Mouse (Mus musculus) liver, embryonic 13.5 days (tissue): ENCODE results near the gene Gm4788. TPM values are rescaled to one million over a fixed set of nuclear protein-coding genes. Genes with fewer than 3 reads are reported as not detected.
"Not testable (repeated sequence)": the region's sequence is repeated elsewhere in the genome, so short reads cannot be mapped to it uniquely, and the experiment has no call there.

Source experiments
- ATAC-seq: fragments of 200-750 bp; cut with Nextera tagmentation; 2 replicates; pipeline ENCODE4 v1.8.0; 2017; ENCODE audit warnings: low read depth, mild to moderate bottlenecking, moderate number of reproducible peaks, moderate library complexity
- DNase-seq: peaks from one replicate; pipeline ENCODE4 v3.0.0; 2022
- H3K27ac ChIP-seq: fragments of 300-500 bp; sonication (generic); 2 replicates; pipeline ENCODE4 v1.5.1; 2015; ENCODE audit warnings: moderate library complexity, mild to moderate bottlenecking, inconsistent platforms
- H3K27me3 ChIP-seq: fragments of 300-500 bp; sonication (generic); 2 replicates; pipeline ENCODE4 v1.6.1; 2015; ENCODE audit warnings: mild to moderate bottlenecking, inconsistent platforms
- H3K36me3 ChIP-seq: fragments of 300-500 bp; sonication (generic); 2 replicates; pipeline ENCODE4 v1.6.1; 2015; ENCODE audit warnings: mild to moderate bottlenecking, inconsistent platforms
- H3K4me1 ChIP-seq: fragments of 300-500 bp; sonication (generic); replicated peaks from 2 replicates; pipeline ENCODE4 v1.6.1; 2015; ENCODE audit warnings: inconsistent platforms
- H3K4me2 ChIP-seq: fragments of 300-500 bp; sonication (generic); 2 replicates; pipeline ENCODE4 v1.6.1; 2015; ENCODE audit warnings: inconsistent platforms, mild to moderate bottlenecking, moderate library complexity
- H3K4me3 ChIP-seq: fragments of 300-500 bp; sonication (generic); replicated peaks from 2 replicates; pipeline ENCODE4 v1.5.1; 2015; ENCODE audit warnings: mild to moderate bottlenecking, inconsistent platforms
- H3K9ac ChIP-seq: fragments of 300-500 bp; sonication (generic); 2 replicates; pipeline ENCODE4 v1.6.1; 2015; ENCODE audit warnings: mild to moderate bottlenecking, inconsistent platforms
- H3K9me3 ChIP-seq: fragments of 300-500 bp; sonication (generic); replicated peaks from 2 replicates; pipeline ENCODE4 v1.6.1; 2016; ENCODE audit warnings: inconsistent platforms
- WGBS: fragments of 180-500 bp; shearing (Covaris S2); methylation state at CpG from one replicate; pipeline ENCODE4 v1.1.7; 2015; ENCODE audit not compliant: insufficient replicate concordance; 5-methylcytosine and 5-hydroxymethylcytosine counted together
- polyA plus RNA-seq: library from polyadenylated mRNA; unstranded; fragments of >200 nt; fragmentation: Nextera tagmentation; extraction: Ambion mirVana; gene quantifications from 2 replicates; pipeline ENCODE4 v1.2.1, GENCODE M21; 2015

The Gm4788 gene
- polyA plus RNA-seq: 0.03 and 0.06 TPM in 2 replicates

GRCm38 (mm10) chr1:139781143-139781542 lies at the start of gene Gm4788:
Gm4788 (minus strand) TSS chr1:139781243.
- 70% methylated on average over 1 of the region's 1 CpGs for whole genome bisulfite sequencing
- Histone ChIP-seq H3K4me3 (no peak within 1 kb of the TSS), H3K27me3 (no peaks in the 10 kb centered on the region), H3K4me1 (no peaks in the 10 kb centered on the region), H3K4me2 (no peak within 1 kb of the TSS), H3K27ac (no peak within 1 kb of the TSS), H3K9ac (no peak within 1 kb of the TSS), H3K36me3 (no peaks in the 10 kb centered on the region), H3K9me3 (no peaks in the 10 kb centered on the region)
- no peak for DNase-seq
- ATAC-seq: no peak

- no peak overlapping the region for H3K27ac ChIP-seq
- H3K4me1 ChIP-seq: no peaks in the 10 kb centered on the region
- no peak for ATAC-seq
- no peaks in the 10 kb centered on the region for H3K36me3 ChIP-seq
- H3K9me3 ChIP-seq: no peaks in the 10 kb centered on the region
- no peak overlapping the region for H3K4me3 ChIP-seq
- H3K27me3 ChIP-seq: no peaks in the 10 kb centered on the region
- DNase-seq: no peak
- no peak overlapping the region for H3K9ac ChIP-seq
- H3K4me2 ChIP-seq: no peak overlapping the region
Measured at GRCm38 (mm10) chr1:139808594-139808993, 27.6 kb upstream of the Gm4788 start.

DNA sequence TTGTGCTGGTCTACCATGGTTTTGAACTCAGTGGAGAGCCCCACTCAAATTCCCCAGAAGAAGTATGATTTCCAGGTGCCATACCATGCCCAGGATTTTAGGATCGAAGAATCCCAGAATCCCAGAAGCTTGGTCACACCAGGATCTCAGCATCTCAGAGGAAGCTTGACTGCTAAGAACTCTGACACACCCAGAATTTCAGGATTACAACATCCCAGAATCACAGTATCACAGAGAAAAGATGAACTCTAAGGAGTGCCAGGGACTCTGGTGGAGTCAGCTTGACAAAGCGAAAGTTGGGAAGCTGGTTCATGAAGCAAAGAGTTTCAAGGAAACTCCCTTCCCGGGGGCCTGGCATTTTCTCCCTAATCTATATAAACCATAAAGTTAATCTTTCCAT lies 11.1 kb downstream of the Gm4788 start:
- not testable (repeated sequence) for H3K9me3 ChIP-seq, H3K4me1 ChIP-seq, H3K4me2 ChIP-seq, H3K36me3 ChIP-seq, ATAC-seq, H3K27ac ChIP-seq, H3K4me3 ChIP-seq, DNase-seq, H3K9ac ChIP-seq, H3K27me3 ChIP-seq
- WGBS: 72% methylated on average over 3 of the region's 3 CpGs

DNA sequence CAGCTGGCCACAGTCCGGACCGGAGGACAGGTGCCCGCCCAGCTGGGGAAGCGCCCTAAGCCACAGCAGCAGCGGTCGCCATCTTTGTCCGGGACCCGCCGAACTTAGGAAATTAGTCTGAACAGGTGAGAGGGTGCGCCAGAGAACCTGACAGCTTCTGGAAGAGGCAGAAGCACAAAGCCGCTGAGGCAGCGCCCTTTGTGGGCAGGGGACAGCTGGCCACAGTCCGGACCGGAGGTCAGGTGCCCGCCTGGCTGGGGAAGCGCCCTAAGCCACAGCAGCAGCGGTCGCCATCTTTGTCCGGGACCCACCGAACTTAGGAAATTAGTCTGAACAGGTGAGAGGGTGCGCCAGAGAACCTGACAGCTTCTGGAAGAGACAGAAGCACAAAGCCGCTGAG lies 64.4 kb downstream of the Gm4788 start:
- H3K27me3 ChIP-seq, H3K4me3 ChIP-seq, H3K9me3 ChIP-seq, H3K27ac ChIP-seq, ATAC-seq, DNase-seq, H3K9ac ChIP-seq, H3K4me1 ChIP-seq, H3K4me2 ChIP-seq, H3K36me3 ChIP-seq: not testable (repeated sequence)
- WGBS: 69% methylated on average over 11 of the region's 22 CpGs

DNA sequence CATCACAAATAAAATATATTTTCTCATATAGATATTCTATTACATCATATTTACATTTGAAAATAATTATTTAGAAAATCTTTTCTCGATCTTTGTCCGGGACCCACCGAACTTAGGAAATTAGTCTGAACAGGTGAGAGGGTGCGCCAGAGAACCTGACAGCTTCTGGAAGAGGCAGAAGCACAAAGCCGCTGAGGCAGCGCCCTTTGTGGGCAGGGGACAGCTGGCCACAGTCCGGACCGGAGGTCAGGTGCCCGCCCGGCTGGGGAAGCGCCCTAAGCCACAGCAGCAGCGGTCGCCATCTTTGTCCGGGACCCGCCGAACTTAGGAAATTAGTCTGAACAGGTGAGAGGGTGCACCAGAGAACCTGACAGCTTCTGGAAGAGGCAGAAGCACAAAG lies 64.8 kb downstream of the Gm4788 start:
- ATAC-seq, DNase-seq: not testable (repeated sequence)

GRCm38 (mm10) chr1:139649921-139650320 lies 131.1 kb downstream of the Gm4788 start:
- H3K4me1 ChIP-seq, H3K9ac ChIP-seq, H3K36me3 ChIP-seq, ATAC-seq, H3K4me3 ChIP-seq, DNase-seq, H3K4me2 ChIP-seq, H3K27me3 ChIP-seq, H3K9me3 ChIP-seq, H3K27ac ChIP-seq: not testable (repeated sequence)
- 71% methylated on average over 18 of the region's 18 CpGs for WGBS

More for the DNA sequence above, 64.8 kb downstream of the Gm4788 start:
- not testable (repeated sequence) for H3K4me1 ChIP-seq, H3K9ac ChIP-seq, H3K4me2 ChIP-seq, H3K27me3 ChIP-seq, H3K4me3 ChIP-seq, H3K36me3 ChIP-seq, H3K9me3 ChIP-seq, H3K27ac ChIP-seq
- 76% methylated on average over 13 of the region's 16 CpGs for WGBS

Other genes with a start within 250 kb of the Gm4788 start
- gene Cfhr1, start 221.0 kb downstream of the Gm4788 start, polyA plus RNA-seq: 1.1 and 1.3 TPM in 2 replicates
- gene Cfhr2, start 77.5 kb upstream of the Gm4788 start, polyA plus RNA-seq: 1.5 and 1.8 TPM in 2 replicates